Mouse (Mus musculus) myocyte (in vitro differentiated cells): ENCODE measurements at regions not wholly inside any gene's neighbourhood (a gene's known extent, or its start where the extent isn't known, plus 50 kb on each side); places are given as distances from the start of the nearest gene placed in this dataset.

Experiments used
- MAX ChIP-seq: IDR thresholded peaks from one replicate; pipeline ENCODE4 v1.6.1; 2011; ENCODE audit warnings: low read depth, mild to moderate bottlenecking, control low read depth
- MYOD1 ChIP-seq, 3 experiments: IDR thresholded peaks; one replicate each; pipeline ENCODE4 v1.6.1; 2011; ENCODE audit warnings: control low read depth in 2 of 3, low read depth in 2 of 3, mild to moderate bottlenecking in 2 of 3, moderate library complexity in 1 of 3; ENCODE audit not compliant: insufficient read length in 2 of 3, control insufficient read depth in 1 of 3
- MYOG ChIP-seq, 3 experiments: IDR thresholded peaks; one replicate each; pipeline ENCODE4 v1.6.1; 2011; ENCODE audit warnings: control low read depth in 2 of 3, low read depth in 2 of 3, mild to moderate bottlenecking in 2 of 3; ENCODE audit not compliant: insufficient read length in 2 of 3, control insufficient read depth in 1 of 3, insufficient read depth in 1 of 3
- POLR2A ChIP-seq: IDR thresholded peaks from one replicate; pipeline ENCODE4 v1.6.1; 2011; ENCODE audit warnings: low read depth, mild to moderate bottlenecking, control low read depth, moderate library complexity; ENCODE audit not compliant: insufficient read length
- POLR2AphosphoS2 ChIP-seq: IDR thresholded peaks from one replicate; pipeline ENCODE4 v1.6.1; 2011; ENCODE audit warnings: low read depth, control low read depth; ENCODE audit not compliant: insufficient read length
- SRF ChIP-seq: IDR thresholded peaks from one replicate; pipeline ENCODE4 v1.6.1; 2011; ENCODE audit warnings: low read depth; ENCODE audit not compliant: control insufficient read depth, insufficient read length
- TCF12 ChIP-seq: IDR thresholded peaks from one replicate; pipeline ENCODE4 v1.6.1; 2011; ENCODE audit warnings: mild to moderate bottlenecking, control low read depth; ENCODE audit not compliant: poor library complexity, insufficient read depth, severe bottlenecking
- TCF3 ChIP-seq: IDR thresholded peaks from one replicate; pipeline ENCODE4 v1.6.1; 2011; ENCODE audit warnings: low read depth, control low read depth; ENCODE audit not compliant: insufficient read length
- USF1 ChIP-seq: IDR thresholded peaks from one replicate; pipeline ENCODE4 v1.6.1; 2011; ENCODE audit warnings: low read depth, mild to moderate bottlenecking, control low read depth, moderate library complexity

DNA sequence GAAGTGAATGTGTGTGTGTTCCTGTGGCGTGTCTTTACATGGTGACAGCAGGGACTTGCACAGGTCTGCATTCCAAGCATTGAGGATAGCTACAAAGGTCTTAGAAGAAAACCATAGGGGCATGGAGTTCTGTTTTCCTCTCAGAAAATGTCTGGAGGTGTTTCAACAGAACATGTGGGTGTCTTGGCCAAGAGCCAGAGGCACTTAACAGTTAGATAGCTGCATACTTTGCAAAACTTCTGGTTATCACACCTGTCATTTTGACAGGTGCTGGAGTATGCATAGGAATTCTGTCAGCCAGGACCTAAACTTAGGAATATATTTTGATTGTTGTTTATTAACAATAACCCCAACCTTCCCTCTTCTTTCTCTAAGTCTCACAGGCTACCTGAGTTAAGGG, 350.9 kb upstream of the Tmem132c start:
- no peak for TF ChIP-seq MYOG (IDR thresholded peaks at IDR 0.05; ENCODE audit: control insufficient read depth in 1 of 3, insufficient read depth in 1 of 3, insufficient read length in 2 of 3, low read depth in 2 of 3)
- TF ChIP-seq POLR2A = no peak
- no peak for TF ChIP-seq MAX
- TF ChIP-seq TCF12 = no peak
- TF ChIP-seq SRF = no peak
- no peak for TF ChIP-seq USF1
- TF ChIP-seq POLR2AphosphoS2 = no peak
- no peak for TF ChIP-seq MYOD1 (IDR thresholded peaks at IDR 0.05; ENCODE audit: control insufficient read depth in 1 of 3, insufficient read length in 2 of 3, low read depth in 2 of 3)
- no peak for TF ChIP-seq TCF3
